Mouse (Mus musculus) spleen, adult 2 months (tissue): Measurements from ENCODE around the gene Agmat. TPM values are rescaled to one million over a fixed set of nuclear protein-coding genes. Genes with fewer than 3 reads are reported as not detected.

Experiments used
- DNase-seq, 2 experiments: peaks; one replicate each; pipeline versions ENCODE4 v3.0.0 to v3.0.0-alpha.2; 2012 to 2021; ENCODE audit warnings: low spot score in 2 of 2, low read depth in 1 of 2
- H3K27ac ChIP-seq: fragments of 200-500 bp; 2 replicates; pipeline ENCODE4 v1.5.1; 2012; ENCODE audit warnings: low read length, inconsistent platforms; ENCODE audit not compliant: insufficient read depth
- H3K27me3 ChIP-seq: fragments of 200-500 bp; 2 replicates; pipeline ENCODE4 v1.6.1; 2012; ENCODE audit warnings: mild to moderate bottlenecking, moderate library complexity, low read length, inconsistent platforms; ENCODE audit not compliant: control insufficient read depth, insufficient read depth
- H3K36me3 ChIP-seq: fragments of 200-500 bp; 2 replicates; pipeline ENCODE4 v1.6.1; 2012; ENCODE audit warnings: mild to moderate bottlenecking, low read length, inconsistent platforms; ENCODE audit not compliant: control insufficient read depth, insufficient read depth
- H3K4me1 ChIP-seq: fragments of 200-500 bp; 2 replicates; pipeline ENCODE4 v1.6.1; 2011; ENCODE audit warnings: inconsistent platforms; ENCODE audit not compliant: control insufficient read depth, insufficient read depth, insufficient read length
- H3K4me3 ChIP-seq: fragments of 200-500 bp; 2 replicates; pipeline ENCODE4 v1.5.1; 2011; ENCODE audit warnings: mild to moderate bottlenecking, inconsistent platforms; ENCODE audit not compliant: insufficient read depth, insufficient read length; ENCODE audit errors: extremely low read depth
- CTCF ChIP-seq: fragments of 200-500 bp; IDR thresholded peaks from 2 replicates; pipeline ENCODE4 v1.5.1; 2011; ENCODE audit warnings: mild to moderate bottlenecking, inconsistent platforms; ENCODE audit not compliant: insufficient read depth, insufficient read length, insufficient replicate concordance; ENCODE audit errors: extremely low read depth
- POLR2A ChIP-seq: fragments of 200-500 bp; IDR thresholded peaks from 2 replicates; pipeline ENCODE4 v1.6.1; 2011; ENCODE audit warnings: low read depth, low read length, inconsistent platforms
- WGBS: fragments of 180-500 bp; shearing (Covaris S2); methylation state at CpG from one replicate; pipeline ENCODE4 v1.1.7; 2018; 5-methylcytosine and 5-hydroxymethylcytosine counted together
- polyA plus RNA-seq: library from polyadenylated mRNA; depleted of rRNA; stranded (reverse); fragments of >200 nt; gene quantifications from 2 replicates; pipeline ENCODE4 v1.2.3, GENCODE M21; 2012; rRNA removed

Gene Agmat
- polyA plus RNA-seq, 1 experiment: 0.18 TPM

- Histone ChIP-seq H3K36me3 (peaks cover 24% of the 10 kb centered on the region), H3K27me3 (no peaks in the 10 kb centered on the region), H3K4me1 (no peaks in the 10 kb centered on the region; the same call in 1 of the 2 replicates), H3K27ac (no peak overlapping the region), H3K4me3 (no peak overlapping the region)
- no peak for TF ChIP-seq CTCF
- no peak for TF ChIP-seq POLR2A
- WGBS: 81% methylated on average over 8 of the region's 8 CpGs
- no peak for DNase-seq
Measured at GRCm38 (mm10) chr4:141805886-141806285, 59.4 kb downstream of the Agmat start.

Other genes with a start within 250 kb of the Agmat start
- gene Spen, start 208.1 kb upstream of the Agmat start, polyA plus RNA-seq: 28.2 and 34.1 TPM in 2 replicates
- 8.4 and 10.1 TPM in 2 replicates for gene Fblim1, start 140.6 kb upstream of the Agmat start, polyA plus RNA-seq
- 0.56 and 0.86 TPM in 2 replicates for gene Tmem82, start 128.0 kb upstream of the Agmat start, polyA plus RNA-seq
- 0.34 and 0.43 TPM in 2 replicates for gene Slc25a34, start 122.9 kb upstream of the Agmat start, polyA plus RNA-seq
- 48.1 and 51.6 TPM in 2 replicates for gene Plekhm2, start 81.8 kb upstream of the Agmat start, polyA plus RNA-seq
- gene Rsc1a1, start 61.1 kb upstream of the Agmat start, polyA plus RNA-seq: 4.4 and 9.2 TPM in 2 replicates
- gene Ddi2, start 23.3 kb upstream of the Agmat start, polyA plus RNA-seq: 8.7 and 15.9 TPM in 2 replicates
- gene Dnajc16, start 44.3 kb downstream of the Agmat start, polyA plus RNA-seq: 6.6 and 8.0 TPM in 2 replicates
- 18.4 and 25.1 TPM in 2 replicates for gene Casp9, start 46.9 kb downstream of the Agmat start, polyA plus RNA-seq
- gene Cela2a, start 79.5 kb downstream of the Agmat start, polyA plus RNA-seq: 18,445 and 18,883 TPM in 2 replicates
- 84.6 and 1,887 TPM in 2 replicates for gene Ctrc, start 99.7 kb downstream of the Agmat start, polyA plus RNA-seq
- gene Efhd2, start 128.2 kb downstream of the Agmat start, polyA plus RNA-seq: 108 and 129 TPM in 2 replicates